Mouse (Mus musculus): ENCODE data around the gene Acss2. TPM values are rescaled to one million over a fixed set of nuclear protein-coding genes. Genes with fewer than 3 reads are reported as not detected.

The Acss2 gene
- polyA plus RNA-seq, 1 experiment = 13.1 TPM

GRCm38 (mm10) chr2:155611834-155612550, 94.2 kb downstream of the Acss2 start:
- TF ChIP-seq POLR2A (IDR thresholded peaks at IDR 0.05; ENCODE audit: low read depth, low read length) (no peak), CTCF (IDR thresholded peaks at IDR 0.05; ENCODE audit: extremely low read depth, insufficient read depth, insufficient read length, insufficient replicate concordance) (no peak)
- no peak for DNase-seq (ENCODE audit: low read depth in 1 of 2, low spot score in 2 of 2)
- H3K27ac ChIP-seq (ENCODE audit: insufficient read depth, low read length) = no peak overlapping the region
- no peaks in the 10 kb centered on the region for H3K36me3 ChIP-seq (ENCODE audit: control insufficient read depth, insufficient read depth, low read length)
- peaks cover 5% of the 10 kb centered on the region; the same call in 1 of the 2 replicates for H3K4me1 ChIP-seq (ENCODE audit: control insufficient read depth, insufficient read depth, insufficient read length)
- H3K27me3 ChIP-seq (ENCODE audit: control insufficient read depth, insufficient read depth, low read length) = no peaks in the 10 kb centered on the region; the same call in 1 of the 2 replicates
- H3K4me3 ChIP-seq (ENCODE audit: extremely low read depth, insufficient read depth, insufficient read length) = no peak overlapping the region
- WGBS = 89% methylated on average over 9 of the region's 9 CpGs

DNA sequence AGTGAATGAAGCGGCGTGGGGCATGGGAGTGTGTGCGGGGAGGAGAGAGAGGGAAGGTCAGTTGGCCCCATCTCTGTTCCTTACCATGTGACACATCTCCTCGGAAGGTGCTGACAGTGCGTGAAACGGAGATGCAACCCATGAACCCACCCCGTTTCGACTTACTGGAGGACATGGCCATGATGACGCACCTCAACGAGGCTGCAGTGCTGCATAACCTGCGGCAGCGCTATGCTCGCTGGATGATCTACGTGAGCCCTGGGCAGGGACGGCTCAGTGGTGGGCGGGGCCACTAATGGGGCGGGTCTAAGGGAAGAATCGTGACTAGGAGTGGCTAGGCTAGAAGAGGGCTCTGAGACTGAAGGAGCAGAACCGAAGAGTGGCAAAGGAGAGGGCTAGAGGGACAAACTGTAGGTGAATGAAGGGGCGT, 95.6 kb downstream of the Acss2 start:
- peak in 1 of 2 experiments; percentile 42 for DNase-seq (ENCODE audit: low read depth in 1 of 2, low spot score in 2 of 2)
- WGBS = 7% methylated on average over 20 of the region's 20 CpGs
- Histone ChIP-seq H3K27me3 (ENCODE audit: control insufficient read depth, insufficient read depth, low read length) (no peaks in the 10 kb centered on the region; the same call in 1 of the 2 replicates), H3K4me3 (ENCODE audit: extremely low read depth, insufficient read depth, insufficient read length) (peak overlapping the region; percentile 33; the same call in 1 of the 2 replicates), H3K36me3 (ENCODE audit: control insufficient read depth, insufficient read depth, low read length) (no peaks in the 10 kb centered on the region), H3K27ac (ENCODE audit: insufficient read depth, low read length) (no peak overlapping the region), H3K4me1 (ENCODE audit: control insufficient read depth, insufficient read depth, insufficient read length) (peaks cover 5% of the 10 kb centered on the region; the same call in 1 of the 2 replicates)
- TF ChIP-seq POLR2A (IDR thresholded peaks at IDR 0.05; ENCODE audit: low read depth, low read length) (no peak), CTCF (IDR thresholded peaks at IDR 0.05; ENCODE audit: extremely low read depth, insufficient read depth, insufficient read length, insufficient replicate concordance) (no peak)

DNA sequence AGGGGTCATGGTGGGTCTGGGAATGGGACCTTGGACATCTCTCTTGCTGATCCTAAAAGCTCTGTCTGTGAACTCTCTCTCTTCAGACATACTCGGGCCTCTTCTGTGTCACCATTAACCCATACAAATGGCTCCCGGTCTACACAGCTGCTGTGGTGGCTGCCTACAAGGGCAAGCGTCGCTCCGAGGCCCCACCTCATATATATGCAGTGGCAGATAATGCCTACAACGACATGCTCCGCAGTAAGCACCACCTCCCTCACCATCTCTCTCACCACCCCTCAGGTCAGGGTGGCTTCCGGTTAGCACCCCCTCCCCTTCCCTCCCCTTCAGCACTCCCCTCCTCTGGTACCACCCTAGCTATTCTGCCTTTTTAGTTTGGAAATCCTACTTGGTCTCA, 96.2 kb downstream of the Acss2 start:
- H3K27ac ChIP-seq (ENCODE audit: insufficient read depth, low read length) = no peak overlapping the region
- no peaks in the 10 kb centered on the region; the same call in 1 of the 2 replicates for H3K27me3 ChIP-seq (ENCODE audit: control insufficient read depth, insufficient read depth, low read length)
- H3K4me1 ChIP-seq (ENCODE audit: control insufficient read depth, insufficient read depth, insufficient read length) = peaks cover 5% of the 10 kb centered on the region; the same call in 1 of the 2 replicates
- WGBS = 61% methylated on average over 8 of the region's 8 CpGs
- DNase-seq (ENCODE audit: low read depth in 1 of 2, low spot score in 2 of 2) = no peak
- H3K36me3 ChIP-seq (ENCODE audit: control insufficient read depth, insufficient read depth, low read length) = no peaks in the 10 kb centered on the region
- TF ChIP-seq CTCF (IDR thresholded peaks at IDR 0.05; ENCODE audit: extremely low read depth, insufficient read depth, insufficient read length, insufficient replicate concordance) (no peak), POLR2A (IDR thresholded peaks at IDR 0.05; ENCODE audit: low read depth, low read length) (no peak)
- no peak overlapping the region for H3K4me3 ChIP-seq (ENCODE audit: extremely low read depth, insufficient read depth, insufficient read length)

GRCm38 (mm10) chr2:155616971-155617370, 99.2 kb downstream of the Acss2 start:
- no peak for DNase-seq (ENCODE audit: low read depth in 1 of 2, low spot score in 2 of 2)
- TF ChIP-seq CTCF (IDR thresholded peaks at IDR 0.05; ENCODE audit: extremely low read depth, insufficient read depth, insufficient read length, insufficient replicate concordance) (no peak), POLR2A (IDR thresholded peaks at IDR 0.05; ENCODE audit: low read depth, low read length) (no peak)
- H3K4me3 ChIP-seq (ENCODE audit: extremely low read depth, insufficient read depth, insufficient read length) = no peak overlapping the region
- H3K27ac ChIP-seq (ENCODE audit: insufficient read depth, low read length) = no peak overlapping the region
- H3K36me3 ChIP-seq (ENCODE audit: control insufficient read depth, insufficient read depth, low read length) = no peaks in the 10 kb centered on the region
- no peaks in the 10 kb centered on the region; the same call in 1 of the 2 replicates for H3K27me3 ChIP-seq (ENCODE audit: control insufficient read depth, insufficient read depth, low read length)
- peaks cover 5% of the 10 kb centered on the region; the same call in 1 of the 2 replicates for H3K4me1 ChIP-seq (ENCODE audit: control insufficient read depth, insufficient read depth, insufficient read length)
- WGBS = 59% methylated on average over 6 of the region's 6 CpGs

DNA sequence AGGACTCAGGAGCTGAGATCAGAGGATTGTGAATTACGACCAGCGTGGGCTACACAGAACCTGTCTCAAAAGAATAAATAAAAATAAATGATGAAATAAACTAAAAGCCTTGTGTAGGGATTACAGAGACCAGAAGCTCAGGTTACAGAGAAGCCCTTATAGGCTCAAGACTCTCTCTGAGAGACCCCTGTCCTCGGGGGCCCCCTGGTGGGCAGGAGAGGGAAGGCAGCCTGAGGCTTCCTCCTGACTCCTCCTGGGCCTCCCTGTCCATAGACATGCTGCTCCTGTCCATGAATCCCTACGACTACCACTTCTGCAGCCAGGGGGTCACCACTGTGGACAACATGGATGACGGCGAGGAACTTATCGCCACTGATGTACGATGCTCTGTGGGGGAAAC, 102.1 kb downstream of the Acss2 start:
- no peaks in the 10 kb centered on the region for H3K4me1 ChIP-seq (ENCODE audit: control insufficient read depth, insufficient read depth, insufficient read length)
- no peaks in the 10 kb centered on the region; the same call in 1 of the 2 replicates for H3K27me3 ChIP-seq (ENCODE audit: control insufficient read depth, insufficient read depth, low read length)
- H3K36me3 ChIP-seq (ENCODE audit: control insufficient read depth, insufficient read depth, low read length) = no peaks in the 10 kb centered on the region
- H3K4me3 ChIP-seq (ENCODE audit: extremely low read depth, insufficient read depth, insufficient read length) = no peak overlapping the region
- peak; percentile 98 for TF ChIP-seq CTCF (IDR thresholded peaks at IDR 0.05; ENCODE audit: extremely low read depth, insufficient read depth, insufficient read length, insufficient replicate concordance)
- no peak for TF ChIP-seq POLR2A (IDR thresholded peaks at IDR 0.05; ENCODE audit: low read depth, low read length)
- WGBS = 22% methylated on average over 8 of the region's 8 CpGs
- peak; percentile 21 to 82 for DNase-seq (ENCODE audit: low read depth in 1 of 2, low spot score in 2 of 2)
- no peak overlapping the region for H3K27ac ChIP-seq (ENCODE audit: insufficient read depth, low read length)

GRCm38 (mm10) chr2:155622606-155623005, 104.9 kb downstream of the Acss2 start:
- H3K27me3 ChIP-seq (ENCODE audit: control insufficient read depth, insufficient read depth, low read length) = no peaks in the 10 kb centered on the region
- H3K4me3 ChIP-seq (ENCODE audit: extremely low read depth, insufficient read depth, insufficient read length) = no peak overlapping the region
- H3K27ac ChIP-seq (ENCODE audit: insufficient read depth, low read length) = no peak overlapping the region
- no peak for DNase-seq (ENCODE audit: low read depth in 1 of 2, low spot score in 2 of 2)
- no peaks in the 10 kb centered on the region for H3K4me1 ChIP-seq (ENCODE audit: control insufficient read depth, insufficient read depth, insufficient read length)
- no peak for TF ChIP-seq CTCF (IDR thresholded peaks at IDR 0.05; ENCODE audit: extremely low read depth, insufficient read depth, insufficient read length, insufficient replicate concordance)
- TF ChIP-seq POLR2A (IDR thresholded peaks at IDR 0.05; ENCODE audit: low read depth, low read length) = no peak
- H3K36me3 ChIP-seq (ENCODE audit: control insufficient read depth, insufficient read depth, low read length) = no peaks in the 10 kb centered on the region
- 33% methylated on average over 11 of the region's 11 CpGs for WGBS

- no peaks in the 10 kb centered on the region for H3K4me1 ChIP-seq (ENCODE audit: control insufficient read depth, insufficient read depth, insufficient read length)
- H3K27ac ChIP-seq (ENCODE audit: insufficient read depth, low read length) = no peak overlapping the region
- H3K27me3 ChIP-seq (ENCODE audit: control insufficient read depth, insufficient read depth, low read length) = 0 out of 2 replicates have a peak, but pooled peaks cover 1% of the 10 kb centered on the region
- 71% methylated on average over 6 of the region's 6 CpGs for WGBS
- H3K4me3 ChIP-seq (ENCODE audit: extremely low read depth, insufficient read depth, insufficient read length) = no peak overlapping the region
- no peak for TF ChIP-seq CTCF (IDR thresholded peaks at IDR 0.05; ENCODE audit: extremely low read depth, insufficient read depth, insufficient read length, insufficient replicate concordance)
- TF ChIP-seq POLR2A (IDR thresholded peaks at IDR 0.05; ENCODE audit: low read depth, low read length) = no peak
- no peak for DNase-seq (ENCODE audit: low read depth in 1 of 2, low spot score in 2 of 2)
- H3K36me3 ChIP-seq (ENCODE audit: control insufficient read depth, insufficient read depth, low read length) = no peaks in the 10 kb centered on the region
Observed at GRCm38 (mm10) chr2:155623996-155624395, 106.2 kb downstream of the Acss2 start.

Data from spleen, adult 2 months (tissue).